Mouse (Mus musculus) heart, embryonic 14.5 days (tissue): ENCODE measurements at regions not wholly inside any gene's neighbourhood (a gene's known extent, or its start where the extent isn't known, plus 50 kb on each side); places are given as distances from the start of the nearest gene placed in this dataset.

ENCODE experiments used
- ATAC-seq: fragments of 200-750 bp; cut with Nextera tagmentation; 2 replicates; pipeline ENCODE4 v1.8.0; 2017; ENCODE audit warnings: low read depth, moderate TSS enrichment; ENCODE audit not compliant: insufficient number of reproducible peaks, insufficient read depth, low FRiP score
- H3K27ac ChIP-seq, 2 experiments: fragments of 200-500 bp in 1 of 2; fragments of 300-500 bp in 1 of 2; sonication (generic) in 1 of 2; replicated peaks in 1 of 2; 2 replicates each; pipeline ENCODE4 v1.5.1; 2012 to 2014; ENCODE audit warnings: low read depth in 2 of 2, low read length in 2 of 2, control low read depth in 1 of 2, mild to moderate bottlenecking in 1 of 2, mixed read lengths in 1 of 2; ENCODE audit not compliant: control insufficient read depth in 1 of 2, insufficient read depth in 1 of 2
- H3K27me3 ChIP-seq: fragments of 300-500 bp; sonication (generic); 2 replicates; pipeline ENCODE4 v1.6.1; 2014; ENCODE audit warnings: mild to moderate bottlenecking, low read length, control low read depth; ENCODE audit not compliant: control insufficient read depth, insufficient read depth
- H3K36me3 ChIP-seq: fragments of 300-500 bp; sonication (generic); 2 replicates; pipeline ENCODE4 v1.6.1; 2014; ENCODE audit warnings: mild to moderate bottlenecking, control low read depth, low read length, mixed read lengths; ENCODE audit not compliant: control insufficient read depth, insufficient read depth
- H3K4me1 ChIP-seq, 2 experiments: fragments of 200-500 bp in 1 of 2; fragments of 300-500 bp in 1 of 2; sonication (generic) in 1 of 2; 2 replicates each; pipeline ENCODE4 v1.6.1; 2012 to 2014; ENCODE audit warnings: low read length in 2 of 2, control low read depth in 1 of 2, mixed read lengths in 1 of 2; ENCODE audit not compliant: control insufficient read depth in 2 of 2, insufficient read depth in 2 of 2
- H3K4me2 ChIP-seq: fragments of 300-500 bp; sonication (generic); 2 replicates; pipeline ENCODE4 v1.6.1; 2014; ENCODE audit warnings: mild to moderate bottlenecking, low read length
- H3K4me3 ChIP-seq, 2 experiments: fragments of 200-500 bp in 1 of 2; fragments of 300-500 bp in 1 of 2; sonication (generic) in 1 of 2; 2 replicates each; pipeline ENCODE4 v1.5.1; 2012 to 2014; ENCODE audit warnings: low read length in 2 of 2, mild to moderate bottlenecking in 2 of 2, control low read depth in 1 of 2, low read depth in 1 of 2, moderate library complexity in 1 of 2; ENCODE audit not compliant: control insufficient read depth in 1 of 2, insufficient read depth in 1 of 2
- H3K9ac ChIP-seq: fragments of 300-500 bp; sonication (generic); 2 replicates; pipeline ENCODE4 v1.6.1; 2014; ENCODE audit warnings: mild to moderate bottlenecking, low read length
- H3K9me3 ChIP-seq: fragments of 300-500 bp; sonication (generic); 2 replicates; pipeline ENCODE4 v1.6.1; 2016; ENCODE audit warnings: low read length, control low read depth; ENCODE audit not compliant: control insufficient read depth
- WGBS: fragments of 180-500 bp; shearing (Covaris S2); extraction: QIAGEN DNeasy Blood & Tissue Kit; methylation state at CpG from one replicate; pipeline ENCODE4 v1.1.7; 2014; 5-methylcytosine and 5-hydroxymethylcytosine counted together

- Histone ChIP-seq H3K4me1 (no peaks in the 10 kb centered on the region), H3K4me3 (no peak overlapping the region), H3K9ac (no peak overlapping the region), H3K27me3 (no peaks in the 10 kb centered on the region), H3K4me2 (0 out of 2 replicates have a peak overlapping the region, but pooled peaks have one; percentile 21), H3K9me3 (no peaks in the 10 kb centered on the region), H3K27ac (no peak overlapping the region), H3K36me3 (no peaks in the 10 kb centered on the region)
- no peak for ATAC-seq
- 33% methylated on average over 6 of the region's 6 CpGs for WGBS
Observed at GRCm38 (mm10) chr3:147545329-147546006, 693.3 kb downstream of the Ttll7 start.

- Histone ChIP-seq H3K36me3 (no peaks in the 10 kb centered on the region), H3K4me1 (no peaks in the 10 kb centered on the region), H3K4me2 (no peak overlapping the region), H3K27me3 (no peaks in the 10 kb centered on the region), H3K9me3 (no peaks in the 10 kb centered on the region), H3K4me3 (no peak overlapping the region), H3K27ac (no peak overlapping the region), H3K9ac (no peak overlapping the region)
- WGBS: 92% methylated on average over 4 of the region's 4 CpGs
- no peak for ATAC-seq
Observed at GRCm38 (mm10) chr3:147542285-147542684, 690.1 kb downstream of the Ttll7 start.

GRCm38 (mm10) chr3:147537584-147537983 is 685.4 kb downstream of the Ttll7 start:
- Histone ChIP-seq H3K4me1 (no peaks in the 10 kb centered on the region), H3K27me3 (no peaks in the 10 kb centered on the region), H3K4me2 (no peak overlapping the region), H3K4me3 (no peak overlapping the region), H3K36me3 (no peaks in the 10 kb centered on the region), H3K27ac (no peak overlapping the region), H3K9ac (no peak overlapping the region), H3K9me3 (no peaks in the 10 kb centered on the region)
- ATAC-seq: no peak

- Histone ChIP-seq H3K9ac (no peak overlapping the region), H3K4me2 (no peak overlapping the region), H3K36me3 (no peaks in the 10 kb centered on the region), H3K27ac (no peak overlapping the region), H3K4me3 (no peak overlapping the region), H3K4me1 (no peaks in the 10 kb centered on the region), H3K9me3 (no peaks in the 10 kb centered on the region; the same call in 1 of the 2 replicates), H3K27me3 (no peaks in the 10 kb centered on the region)
- ATAC-seq: no peak
- 79% methylated on average over 2 of the region's 2 CpGs for WGBS
Observed at GRCm38 (mm10) chr3:147532196-147532595, 680.0 kb downstream of the Ttll7 start.

- Histone ChIP-seq H3K4me1 (no peaks in the 10 kb centered on the region), H3K36me3 (no peaks in the 10 kb centered on the region), H3K9ac (no peak overlapping the region), H3K4me3 (no peak overlapping the region), H3K9me3 (no peaks in the 10 kb centered on the region; the same call in 1 of the 2 replicates), H3K27ac (no peak overlapping the region), H3K27me3 (no peaks in the 10 kb centered on the region), H3K4me2 (no peak overlapping the region)
- 76% methylated on average over 6 of the region's 6 CpGs for WGBS
- no peak for ATAC-seq
Observed at GRCm38 (mm10) chr3:147531608-147532180, 679.5 kb downstream of the Ttll7 start.
